ENCODE assay signal across 7 mouse cellular contexts in the genomic region with DNA sequence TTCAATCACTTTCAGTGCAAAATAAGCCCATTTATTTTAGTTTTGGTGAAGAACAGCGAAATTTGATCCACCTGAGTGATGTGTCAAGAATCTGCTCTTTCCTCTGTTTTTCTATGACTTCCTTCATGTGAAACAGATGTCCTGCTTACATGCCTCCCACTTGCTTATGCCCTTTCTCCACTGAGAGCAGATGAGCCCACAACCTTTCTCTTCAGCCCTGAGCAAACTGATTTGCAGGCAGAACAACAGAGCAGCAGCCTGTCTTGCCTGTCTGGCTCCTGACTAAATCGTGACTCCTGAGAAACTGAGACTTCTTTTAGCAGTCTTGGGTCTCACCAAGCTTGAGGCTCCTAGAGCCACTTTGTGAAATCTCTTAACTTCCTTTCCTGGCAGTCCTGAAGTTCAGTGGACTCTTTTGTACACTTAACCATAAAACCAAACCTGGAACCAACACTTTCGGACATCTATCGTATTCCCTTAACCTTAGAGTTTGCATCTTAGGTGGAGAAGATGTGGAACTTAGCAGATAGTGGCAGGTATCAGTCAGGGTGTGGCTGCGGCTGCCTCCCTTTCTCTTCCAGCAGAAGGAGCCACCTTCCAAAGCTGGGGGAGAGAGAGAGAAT. TPM values are rescaled to one million over a fixed set of nuclear protein-coding genes. Genes with fewer than 3 reads are reported as not detected.
DNase-seq lines count a peak whose midpoint lies in the region; ATAC-seq lines count a peak whose summit lies in the region.

No protein-coding gene starts in this region.

- no peaks in the 10 kb centered on the region; the same call in 1 of the 2 replicates for H3K4me1 ChIP-seq in liver, embryonic 11.5 days (replicated peaks; ENCODE audit: control insufficient read depth, insufficient read depth, low read length)
- H3K4me1 ChIP-seq in embryonic facial prominence, embryonic 12.5 days, result 0 out of 2 replicates have a peak, but pooled peaks cover 3% of the 10 kb centered on the region
- H3K4me1 ChIP-seq in intestine, embryonic 15.5 days (replicated peaks), result no peaks in the 10 kb centered on the region
- H3K4me1 ChIP-seq in neural tube, embryonic 14.5 days (ENCODE audit: control insufficient read depth, insufficient read depth, low read length), result peaks cover 3% of the 10 kb centered on the region; the same call in 1 of the 2 replicates

- no peaks in the 10 kb centered on the region for H3K36me3 ChIP-seq in liver, embryonic 11.5 days (ENCODE audit: control insufficient read depth, insufficient read depth, low read length)
- no peaks in the 10 kb centered on the region for H3K36me3 ChIP-seq in embryonic facial prominence, embryonic 12.5 days
- no peaks in the 10 kb centered on the region for H3K36me3 ChIP-seq in intestine, embryonic 15.5 days
- no peaks in the 10 kb centered on the region for H3K36me3 ChIP-seq in neural tube, embryonic 14.5 days (ENCODE audit: control insufficient read depth, insufficient read depth, low read length)

- H3K9ac ChIP-seq in liver, embryonic 11.5 days (ENCODE audit: low read depth, low read length), result no peak overlapping the region
- peak overlapping the region; percentile 75; the same call in 1 of the 2 replicates for H3K9ac ChIP-seq in embryonic facial prominence, embryonic 12.5 days
- H3K9ac ChIP-seq in intestine, embryonic 15.5 days, result no peak overlapping the region
- H3K9ac ChIP-seq in neural tube, embryonic 14.5 days (replicated peaks; ENCODE audit: low read depth, low read length), result no peak overlapping the region

- WGBS in liver, embryonic 11.5 days, result 19% methylated on average over 5 of the region's 5 CpGs
- 11% methylated on average over 5 of the region's 5 CpGs for WGBS in embryonic facial prominence, embryonic 12.5 days
- 17% methylated on average over 5 of the region's 5 CpGs for whole genome bisulfite sequencing in intestine, embryonic 15.5 days
- 19% methylated on average over 5 of the region's 5 CpGs for WGBS in neural tube, embryonic 14.5 days

- no peak for ATAC-seq in liver, embryonic 11.5 days (replicated peaks; ENCODE audit: low FRiP score)
- no peak for ATAC-seq in embryonic facial prominence, embryonic 12.5 days (ENCODE audit: insufficient number of reproducible peaks, insufficient read depth, low FRiP score, low TSS enrichment)
- peak; percentile 15; the same call in 1 of the 2 replicates for ATAC-seq in intestine, embryonic 15.5 days
- ATAC-seq in neural tube, embryonic 14.5 days (ENCODE audit: low read depth), result peak; percentile 16; the same call in 1 of the 2 replicates

- H3K9me3 ChIP-seq in liver, embryonic 11.5 days (ENCODE audit: control insufficient read depth, low read length), result no peaks in the 10 kb centered on the region
- no peaks in the 10 kb centered on the region for H3K9me3 ChIP-seq in embryonic facial prominence, embryonic 12.5 days
- H3K9me3 ChIP-seq in intestine, embryonic 15.5 days, result no peaks in the 10 kb centered on the region
- H3K9me3 ChIP-seq in neural tube, embryonic 14.5 days (ENCODE audit: control insufficient read depth, low read length), result no peaks in the 10 kb centered on the region

- peaks cover 28% of the 10 kb centered on the region for H3K27me3 ChIP-seq in liver, embryonic 11.5 days (replicated peaks; ENCODE audit: control insufficient read depth, insufficient read depth, low read length)
- no peaks in the 10 kb centered on the region for H3K27me3 ChIP-seq in embryonic facial prominence, embryonic 12.5 days
- no peaks in the 10 kb centered on the region for H3K27me3 ChIP-seq in intestine, embryonic 15.5 days (replicated peaks)
- H3K27me3 ChIP-seq in neural tube, embryonic 14.5 days (ENCODE audit: control insufficient read depth, insufficient read depth, low read length), result no peaks in the 10 kb centered on the region; the same call in 1 of the 2 replicates

- H3K27ac ChIP-seq in liver, embryonic 11.5 days (ENCODE audit: low read depth, low read length), result no peak overlapping the region
- H3K27ac ChIP-seq in embryonic facial prominence, embryonic 12.5 days, result no peak overlapping the region
- H3K27ac ChIP-seq in intestine, embryonic 15.5 days, result no peak overlapping the region
- no peak overlapping the region for H3K27ac ChIP-seq in neural tube, embryonic 14.5 days (ENCODE audit: low read depth, low read length)

- DNase-seq in liver, embryonic 11.5 days (ENCODE audit: low spot score), result no peak
- no peak for DNase-seq in liver
- DNase-seq in thymus, adult 18-20 months, result no peak
- no peak for DNase-seq in testis, postnatal 14 days (ENCODE audit: low spot score)

- peak overlapping the region; percentile 59 for H3K4me3 ChIP-seq in liver, embryonic 11.5 days (ENCODE audit: low read depth, low read length)
- H3K4me3 ChIP-seq in embryonic facial prominence, embryonic 12.5 days, result peak overlapping the region; percentile 71
- H3K4me3 ChIP-seq in intestine, embryonic 15.5 days (replicated peaks), result peak overlapping the region; percentile 66
- H3K4me3 ChIP-seq in neural tube, embryonic 14.5 days (ENCODE audit: low read depth, low read length), result peak overlapping the region; percentile 72

- peak overlapping the region; percentile 85 for H3K4me2 ChIP-seq in liver, embryonic 11.5 days
- peak overlapping the region; percentile 75 for H3K4me2 ChIP-seq in embryonic facial prominence, embryonic 12.5 days (replicated peaks)
- peak overlapping the region; percentile 93 for H3K4me2 ChIP-seq in intestine, embryonic 15.5 days (replicated peaks)
- H3K4me2 ChIP-seq in neural tube, embryonic 14.5 days (ENCODE audit: low read depth, low read length), result peak overlapping the region; percentile 98

RNA-seq across cellular contexts. Expression of gene Edil3, which starts 0.5 kb away (rescaled TPM):
- 1.6 and 2.7 TPM in 2 replicates for polyA plus RNA-seq in liver, embryonic 11.5 days (2014; fragmentation: Nextera tagmentation; extraction: Ambion mirVana)
- 20.5 and 22.7 TPM in 2 replicates for polyA plus RNA-seq in embryonic facial prominence, embryonic 12.5 days (2016; fragmentation: Nextera tagmentation; extraction: Ambion mirVana)
- 6.4 and 7.1 TPM in 2 replicates for polyA plus RNA-seq in intestine, embryonic 15.5 days (2015; fragmentation: Nextera tagmentation; extraction: Ambion mirVana)
- polyA plus RNA-seq in neural tube, embryonic 14.5 days (2014; fragmentation: Nextera tagmentation; extraction: Ambion mirVana), result 76.7 and 84.3 TPM in 2 replicates

Comparison
In these comparisons a context has a peak if more than half of its experiments do, and no peak if none do; other contexts are left out.
1. ATAC-seq: peak in intestine, embryonic 15.5 days (single experiment) and neural tube, embryonic 14.5 days (single experiment); none in liver, embryonic 11.5 days (single experiment) and embryonic facial prominence, embryonic 12.5 days (single experiment).
2. Peak in every context shown above with its lines, with median percentiles within 50 percentile points of each other: H3K4me2 ChIP-seq and H3K4me3 ChIP-seq.